Mouse (Mus musculus) liver, postnatal 0 days (tissue): Measurements from ENCODE around the gene Lrrc3c.

Experiments
- CTCF ChIP-seq: sonication (generic); IDR thresholded peaks from 2 replicates; pipeline ENCODE4 v1.5.1; 2016; ENCODE audit warnings: antibody characterized with exemption, low read depth
- EP300 ChIP-seq: IDR thresholded peaks from 2 replicates; pipeline ENCODE4 v1.6.1; 2016; ENCODE audit warnings: antibody characterized with exemption, low read depth, mild to moderate bottlenecking

- no peak for TF ChIP-seq CTCF
- no peak; the same call in 1 of the 2 replicates for TF ChIP-seq EP300
These were observed 11.1 kb upstream of the Lrrc3c start, which contains the start of gene Ormdl3 for GRCm38 (mm10) chr11:98586892-98587563.
